ENCODE assay signal across 8 mouse cellular contexts in the genomic region with DNA sequence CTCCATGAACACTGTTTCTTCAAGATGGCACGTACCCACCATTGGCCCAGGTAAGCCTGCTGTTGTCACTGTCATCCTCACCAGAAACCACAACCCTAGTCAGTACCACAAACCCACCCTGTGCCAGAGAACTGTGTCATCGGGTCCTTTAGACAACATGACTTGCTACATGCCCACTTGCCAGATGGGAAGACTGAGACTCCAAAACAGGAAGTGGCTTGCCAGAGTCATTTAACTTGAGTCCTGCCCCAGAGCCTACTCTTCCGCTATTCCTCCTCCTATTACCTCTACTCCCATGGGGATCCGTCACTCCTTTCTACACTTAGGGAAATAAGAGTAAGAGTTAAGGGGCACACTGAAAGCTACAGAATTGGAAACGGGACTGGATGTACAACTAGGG. TPM values are rescaled to one million over a fixed set of nuclear protein-coding genes. Genes with fewer than 3 reads are reported as not detected.
DNase-seq lines count a peak whose midpoint lies in the region; ATAC-seq and TF ChIP-seq lines count a peak whose summit lies in the region.

No protein-coding gene starts in this region.

- no peaks in the 10 kb centered on the region for H3K9me3 ChIP-seq in heart, embryonic 14.5 days (ENCODE audit: control insufficient read depth, low read length)
- no peaks in the 10 kb centered on the region for H3K9me3 ChIP-seq in hindbrain, embryonic 13.5 days
- no peaks in the 10 kb centered on the region for H3K9me3 ChIP-seq in midbrain, embryonic 13.5 days

- H3K36me3 ChIP-seq in heart, embryonic 14.5 days (ENCODE audit: control insufficient read depth, insufficient read depth, low read length): no peaks in the 10 kb centered on the region
- H3K36me3 ChIP-seq in hindbrain, embryonic 13.5 days: no peaks in the 10 kb centered on the region
- H3K36me3 ChIP-seq in midbrain, embryonic 13.5 days: no peaks in the 10 kb centered on the region

- no peak for DNase-seq in heart, adult 8-10 months (ENCODE audit: low spot score)
- no peak for DNase-seq in testis, postnatal 10 days (ENCODE audit: low spot score)
- no peak for DNase-seq in embryo, embryonic 10 days (ENCODE audit: low spot score)
- no peak for DNase-seq in adrenal gland, adult (ENCODE audit: inconsistent age in 2 of 2, low spot score in 1 of 2)

- H3K4me3 ChIP-seq in heart, embryonic 14.5 days (ENCODE audit: control insufficient read depth in 1 of 2, insufficient read depth in 1 of 2, low read depth in 1 of 2, low read length in 2 of 2): peak overlapping the region; percentile 36 to 38
- peak overlapping the region; percentile 35; the same call in 1 of the 2 replicates for H3K4me3 ChIP-seq in cortical plate, adult 2 months (ENCODE audit: insufficient read depth, low read length)
- H3K4me3 ChIP-seq in hindbrain, embryonic 13.5 days: no peak overlapping the region
- no peak overlapping the region for H3K4me3 ChIP-seq in midbrain, embryonic 13.5 days (replicated peaks)

- H3K27me3 ChIP-seq in heart, embryonic 14.5 days (ENCODE audit: control insufficient read depth, insufficient read depth, low read length): no peaks in the 10 kb centered on the region
- no peaks in the 10 kb centered on the region for H3K27me3 ChIP-seq in hindbrain, embryonic 13.5 days
- H3K27me3 ChIP-seq in midbrain, embryonic 13.5 days: no peaks in the 10 kb centered on the region

- H3K27ac ChIP-seq in heart, embryonic 14.5 days (replicated peaks in 1 of 2; ENCODE audit: control insufficient read depth in 1 of 2, insufficient read depth in 1 of 2, low read depth in 2 of 2, low read length in 2 of 2): peak overlapping the region; percentile 96 to 98
- peak overlapping the region; percentile 98; the same call in 1 of the 2 replicates for H3K27ac ChIP-seq in cortical plate, adult 2 months (ENCODE audit: insufficient read depth, low read length)
- peak overlapping the region; percentile 97 for H3K27ac ChIP-seq in hindbrain, embryonic 13.5 days
- peak overlapping the region; percentile 96 for H3K27ac ChIP-seq in midbrain, embryonic 13.5 days

- TF ChIP-seq POLR2A in cortical plate, adult 2 months (IDR thresholded peaks at IDR 0.05; ENCODE audit: extremely low read depth, insufficient read depth, low read length): no peak

- H3K4me1 ChIP-seq in heart, embryonic 14.5 days (ENCODE audit: control insufficient read depth in 2 of 2, insufficient read depth in 2 of 2, low read length in 2 of 2): peaks cover 72 to 81% of the 10 kb centered on the region in 2 experiments
- peaks cover 38% of the 10 kb centered on the region for H3K4me1 ChIP-seq in cortical plate, adult 2 months (ENCODE audit: control insufficient read depth, insufficient read depth, low read length)
- peaks cover 92% of the 10 kb centered on the region for H3K4me1 ChIP-seq in hindbrain, embryonic 13.5 days (replicated peaks)
- H3K4me1 ChIP-seq in midbrain, embryonic 13.5 days (replicated peaks): peaks cover 91% of the 10 kb centered on the region

- WGBS in heart, embryonic 14.5 days: 73% methylated on average over 5 of the region's 5 CpGs
- 79% methylated on average over 5 of the region's 5 CpGs for WGBS in hindbrain, embryonic 13.5 days
- WGBS in midbrain, embryonic 13.5 days: 84% methylated on average over 5 of the region's 5 CpGs

- H3K4me2 ChIP-seq in heart, embryonic 14.5 days (ENCODE audit: low read length): peak overlapping the region; percentile 76
- peak overlapping the region; percentile 50 for H3K4me2 ChIP-seq in hindbrain, embryonic 13.5 days
- peak overlapping the region; percentile 53 for H3K4me2 ChIP-seq in midbrain, embryonic 13.5 days (replicated peaks)

- peak overlapping the region; percentile 71 for H3K9ac ChIP-seq in heart, embryonic 14.5 days (ENCODE audit: low read length)
- peak overlapping the region; percentile 72; the same call in 1 of the 2 replicates for H3K9ac ChIP-seq in hindbrain, embryonic 13.5 days
- H3K9ac ChIP-seq in midbrain, embryonic 13.5 days (replicated peaks): no peak overlapping the region

- TF ChIP-seq CTCF in cortical plate, adult 2 months (IDR thresholded peaks at IDR 0.05; ENCODE audit: extremely low read depth, insufficient read depth, low read length): no peak

- no peak for ATAC-seq in heart, embryonic 14.5 days (ENCODE audit: insufficient number of reproducible peaks, insufficient read depth, low FRiP score, low read depth)
- ATAC-seq in hindbrain, embryonic 13.5 days (ENCODE audit: low FRiP score): no peak
- no peak for ATAC-seq in midbrain, embryonic 13.5 days

RNA-seq across cellular contexts. Expression of a gene that starts 39.4 kb away (rescaled TPM):
- 16.2 and 17.6 TPM in 2 replicates for polyA plus RNA-seq in heart, embryonic 14.5 days (2014; fragmentation: Nextera tagmentation; extraction: Ambion mirVana)
- total RNA-seq in heart, adult 8-10 months (2022): 10 to 100 TPM; 81.6 to 92.4 (median 84.5) TPM
- polyA plus RNA-seq in cortical plate, adult 2 months (2012; rRNA removed): 74.6 and 76.1 TPM in 2 replicates
- polyA plus RNA-seq in hindbrain, embryonic 13.5 days (2015; fragmentation: Nextera tagmentation; extraction: Ambion mirVana): 24.8 and 25.1 TPM in 2 replicates
- 20.2 and 22.6 TPM in 2 replicates for polyA plus RNA-seq in midbrain, embryonic 13.5 days (2015; fragmentation: Nextera tagmentation; extraction: Ambion mirVana)

Comparison
In these comparisons a context has a peak if more than half of its experiments do, and no peak if none do; other contexts are left out.
1. H3K4me3 ChIP-seq: peak in heart, embryonic 14.5 days (2 of 2) and cortical plate, adult 2 months (single experiment); none in hindbrain, embryonic 13.5 days (single experiment) and midbrain, embryonic 13.5 days (single experiment).
2. Peak in every context shown above with its lines, with median percentiles within 50 percentile points of each other: H3K27ac ChIP-seq and H3K4me2 ChIP-seq.